Mouse (Mus musculus): ENCODE data around the gene Mast4.
A peak's percentile ranks its signal among the peaks of the same experiment; 100 is the strongest.

Gene Mast4

DNA sequence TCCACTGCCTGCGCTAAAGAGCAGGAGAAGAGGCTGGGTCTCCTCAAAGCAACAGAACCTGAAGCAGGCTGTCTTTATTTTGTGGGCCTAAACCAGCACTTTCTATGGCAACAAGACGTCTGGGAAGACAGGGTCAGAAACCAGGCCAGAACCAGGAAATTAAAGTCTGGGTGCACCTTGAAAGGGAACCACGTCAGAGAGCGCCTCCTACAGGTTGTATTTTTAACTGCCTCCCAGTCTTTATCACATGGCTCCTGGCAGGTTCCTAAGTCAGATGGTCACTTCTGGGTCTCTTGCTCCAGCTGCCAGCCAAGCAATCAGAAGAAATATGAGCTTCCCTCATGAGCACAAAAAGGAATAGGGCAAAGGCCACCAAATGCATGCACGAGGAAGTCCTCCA lies 304.9 kb downstream of the Mast4 start:
- no peak for DNase-seq

DNA sequence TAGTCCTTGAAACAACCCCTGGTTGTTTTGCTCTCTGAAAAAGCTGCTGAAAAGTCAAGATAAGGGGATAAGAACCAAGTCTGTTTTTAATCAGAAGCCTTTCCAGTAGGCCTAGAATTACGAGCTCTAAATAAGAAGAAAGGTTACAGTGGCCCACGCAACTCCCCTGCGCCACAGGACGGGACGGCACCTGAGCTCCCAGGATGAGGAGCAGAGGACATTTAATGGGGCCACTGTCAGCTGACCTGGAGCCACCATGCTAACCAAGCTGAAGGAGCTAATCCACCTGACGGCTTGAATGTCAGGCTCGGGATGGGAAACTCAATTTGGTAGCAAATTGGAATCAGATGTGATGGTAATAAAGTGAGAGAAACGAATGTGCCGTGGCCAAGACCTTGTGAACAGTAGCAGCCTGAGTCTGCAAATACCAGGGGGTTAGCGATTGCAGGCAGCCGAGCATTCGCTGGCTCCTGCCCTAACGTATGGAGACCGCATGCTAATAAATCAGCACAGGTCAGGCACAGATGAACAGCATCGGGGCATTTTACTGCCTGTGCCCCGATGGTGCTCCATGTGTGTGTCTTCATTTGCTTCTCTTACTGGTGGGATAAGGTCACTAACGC lies 306.7 kb downstream of the Mast4 start:
- no peak for DNase-seq

DNA sequence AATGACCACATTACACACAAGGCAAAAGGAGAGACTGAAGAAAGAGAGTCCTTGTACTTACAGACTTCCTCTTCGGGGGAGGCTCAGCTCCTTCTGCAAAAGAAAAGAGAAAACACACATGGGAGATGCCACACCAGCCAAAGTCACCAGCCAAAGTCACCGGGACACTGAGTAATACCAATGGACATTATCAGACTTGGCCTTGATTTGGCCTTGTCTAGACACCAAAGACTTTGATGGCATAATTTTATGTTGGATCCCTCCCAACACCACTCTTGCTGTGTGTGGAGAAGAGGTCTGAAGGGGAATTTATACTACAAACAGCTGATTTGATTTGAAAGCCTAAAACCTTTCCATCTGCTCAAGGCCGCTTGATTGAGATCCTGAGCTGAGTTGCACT lies 308.8 kb downstream of the Mast4 start:
- DNase-seq = no peak

DNA sequence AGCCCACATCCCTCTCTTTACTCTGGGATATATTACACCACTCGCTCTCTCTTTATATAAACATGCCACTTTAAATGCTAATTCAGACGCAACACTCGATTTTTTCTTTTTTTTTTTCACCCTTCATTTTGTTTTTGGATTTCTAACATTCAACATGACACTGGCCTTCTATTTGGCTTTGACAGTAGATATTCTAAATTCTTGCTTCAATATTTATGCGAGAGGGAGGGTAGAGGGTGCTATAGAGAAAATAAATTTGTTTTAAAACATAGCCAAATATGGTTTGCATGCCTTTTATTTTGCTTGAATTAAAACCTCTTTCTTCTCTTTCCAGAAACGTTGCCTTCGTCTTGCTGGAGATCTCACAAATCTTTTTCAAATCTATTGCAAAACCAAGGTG lies 315.8 kb downstream of the Mast4 start:
- DNase-seq = no peak

DNA sequence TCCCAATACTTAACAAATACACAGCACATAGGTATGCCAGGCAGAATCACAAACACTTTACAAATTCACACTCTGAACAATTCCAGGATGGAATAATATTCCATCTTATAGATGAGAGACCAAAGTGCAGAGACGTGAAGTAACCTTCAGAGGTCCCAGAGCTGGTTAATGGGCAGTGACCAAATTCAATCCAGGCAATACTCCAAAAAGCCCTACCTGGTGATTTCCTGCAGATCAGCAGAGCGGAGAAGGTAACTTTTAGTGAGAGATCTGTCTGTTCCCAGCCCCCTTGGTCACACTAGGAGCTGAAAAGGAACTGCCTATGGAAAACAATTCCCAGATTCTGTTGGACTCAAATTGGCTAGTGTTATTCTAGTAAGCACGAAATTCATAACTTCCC lies 316.6 kb downstream of the Mast4 start:
- DNase-seq = no peak

DNA sequence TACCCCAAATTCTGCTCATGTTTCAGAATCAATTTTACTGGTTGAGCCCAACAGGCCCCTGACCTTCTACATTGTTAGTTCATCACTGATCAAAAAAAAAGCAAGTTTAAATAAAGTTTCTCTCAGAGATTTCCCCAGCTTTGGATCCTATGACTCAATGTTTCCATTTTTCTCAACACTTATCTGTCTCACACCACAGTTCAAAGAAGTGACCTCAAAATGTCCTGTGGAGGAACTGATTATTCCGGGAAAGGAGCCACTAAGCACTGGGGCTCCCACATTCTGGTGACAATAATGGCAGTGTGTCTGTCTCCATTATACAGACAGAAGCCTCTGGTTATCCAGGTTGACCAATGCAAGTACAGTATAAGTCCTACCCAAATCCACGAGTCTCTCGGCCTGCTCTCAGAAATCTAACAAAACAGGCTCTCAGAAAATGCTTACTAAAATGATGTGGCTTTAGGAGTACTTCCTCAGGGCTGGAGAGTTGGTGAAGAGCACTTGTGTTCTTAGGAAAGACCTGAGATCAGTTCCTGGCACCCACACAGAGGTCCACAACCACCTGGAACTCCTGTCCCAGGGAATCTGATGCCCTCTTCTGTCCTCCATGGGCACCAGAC lies 319.1 kb downstream of the Mast4 start:
- DNase-seq = no peak

DNA sequence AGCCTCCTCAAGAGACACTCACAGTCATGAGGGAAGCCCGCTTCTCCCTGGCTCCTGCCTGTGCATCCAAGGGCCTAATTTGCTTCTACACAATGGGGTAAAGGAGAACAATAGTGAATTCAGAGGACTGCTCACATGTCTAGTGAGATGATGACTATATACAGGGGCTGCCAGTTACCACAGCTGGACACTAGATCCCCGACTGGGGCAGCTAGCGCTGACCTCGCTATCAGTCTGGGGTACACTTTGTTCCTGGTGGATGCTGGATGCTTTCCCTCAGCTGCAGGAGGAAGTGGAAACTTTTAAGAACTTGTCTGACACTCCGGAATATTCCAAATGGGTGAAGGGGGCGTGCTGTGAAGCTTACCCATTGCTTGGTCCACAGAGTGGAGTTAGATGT lies 319.7 kb downstream of the Mast4 start:
- DNase-seq = peak; percentile 15

DNA sequence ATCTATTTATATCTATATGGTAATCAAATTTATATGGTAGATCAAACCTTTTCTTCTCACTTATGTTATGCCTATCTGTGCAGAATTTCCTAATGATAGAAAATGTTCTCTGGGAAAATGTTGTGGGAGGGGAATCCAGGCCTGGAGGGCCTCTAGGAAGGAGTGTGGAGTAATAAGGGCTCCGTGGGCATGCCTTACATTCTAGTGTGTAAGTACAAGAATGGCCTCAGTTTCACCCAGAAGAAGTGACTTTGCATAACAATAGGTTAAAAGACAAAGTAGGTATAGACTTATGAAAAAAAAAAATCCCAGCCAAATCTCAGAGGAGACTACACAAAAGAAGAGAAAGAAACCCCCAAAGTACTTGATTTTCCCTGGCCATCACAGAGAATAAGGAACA lies 320.1 kb downstream of the Mast4 start:
- DNase-seq = no peak

DNA sequence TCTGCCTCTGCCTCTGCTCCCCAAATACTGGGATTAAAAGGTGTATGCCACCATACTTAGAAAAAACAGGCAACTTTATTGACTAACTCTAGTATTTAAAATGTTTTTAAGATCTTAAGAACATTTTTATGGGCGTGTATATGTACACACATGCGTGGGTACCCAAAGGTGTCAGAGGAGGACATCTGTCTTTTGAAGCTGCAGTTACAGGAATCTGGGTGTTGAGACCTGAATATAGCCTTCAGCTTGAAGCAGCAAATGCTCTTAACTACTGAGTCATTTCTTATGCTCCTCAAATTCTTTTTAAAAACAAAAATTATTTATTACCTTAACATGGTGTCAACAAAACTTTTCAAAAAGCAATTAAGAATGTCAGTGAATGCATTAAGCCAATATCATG lies 329.1 kb downstream of the Mast4 start:
- no peak for DNase-seq

DNA sequence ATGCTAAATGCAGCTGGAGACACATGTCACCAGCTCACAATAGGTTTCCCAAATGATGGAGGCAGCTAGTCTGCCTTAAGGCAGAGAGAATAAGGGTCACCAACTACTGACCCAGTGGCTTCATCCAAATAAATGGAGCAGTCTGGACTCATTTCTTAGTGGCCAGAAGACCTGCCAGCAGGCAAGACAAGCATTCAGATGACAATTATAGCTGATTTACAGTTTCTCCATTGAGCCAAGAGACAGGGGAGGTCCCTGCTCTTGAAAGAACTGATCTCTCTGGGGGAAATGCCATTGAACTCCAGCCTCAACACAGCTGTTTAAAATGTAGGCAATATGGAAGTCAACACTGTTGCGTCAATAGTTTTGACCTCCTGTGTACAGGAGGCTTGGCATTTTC lies 332.5 kb downstream of the Mast4 start:
- DNase-seq = no peak

DNA sequence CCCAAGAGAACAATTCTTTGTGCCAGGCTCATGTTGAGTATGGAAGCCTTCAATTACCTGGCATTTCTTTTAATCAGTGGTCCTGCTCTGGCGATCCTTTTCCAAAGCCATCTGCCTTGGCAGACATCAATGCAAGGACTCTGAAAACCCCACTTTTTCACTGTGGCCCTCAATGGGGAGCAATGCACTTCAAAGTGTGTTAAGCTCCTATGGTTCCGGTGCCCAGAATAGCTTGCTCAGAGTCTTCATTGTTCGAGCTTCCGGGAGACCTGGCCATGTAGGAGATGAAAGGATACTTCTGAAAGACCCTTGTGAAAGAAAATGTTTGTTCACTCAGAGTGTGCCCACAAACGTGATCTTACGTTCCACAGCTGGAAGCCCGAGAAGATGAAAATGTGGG lies 333.4 kb downstream of the Mast4 start:
- no peak for DNase-seq

DNA sequence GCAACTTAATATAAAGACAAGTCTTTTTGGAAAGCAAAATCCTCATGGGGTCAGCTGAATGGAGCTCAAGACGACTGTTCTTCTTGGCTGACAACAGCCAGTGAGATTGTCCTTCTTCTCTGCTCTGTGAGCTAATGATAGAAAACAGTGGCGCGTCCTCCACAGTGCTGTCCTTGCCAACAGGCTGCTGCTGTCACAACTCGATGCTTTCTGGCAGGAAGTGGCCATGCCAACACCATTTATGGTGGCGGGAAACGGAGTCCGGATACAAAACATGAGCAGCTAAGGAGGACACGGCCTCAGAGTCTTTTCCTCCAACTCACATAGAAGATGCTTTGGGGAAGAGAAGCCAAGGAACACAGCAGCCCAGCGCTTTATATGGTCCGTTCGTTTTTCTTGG lies 340.2 kb downstream of the Mast4 start:
- no peak for DNase-seq

DNA sequence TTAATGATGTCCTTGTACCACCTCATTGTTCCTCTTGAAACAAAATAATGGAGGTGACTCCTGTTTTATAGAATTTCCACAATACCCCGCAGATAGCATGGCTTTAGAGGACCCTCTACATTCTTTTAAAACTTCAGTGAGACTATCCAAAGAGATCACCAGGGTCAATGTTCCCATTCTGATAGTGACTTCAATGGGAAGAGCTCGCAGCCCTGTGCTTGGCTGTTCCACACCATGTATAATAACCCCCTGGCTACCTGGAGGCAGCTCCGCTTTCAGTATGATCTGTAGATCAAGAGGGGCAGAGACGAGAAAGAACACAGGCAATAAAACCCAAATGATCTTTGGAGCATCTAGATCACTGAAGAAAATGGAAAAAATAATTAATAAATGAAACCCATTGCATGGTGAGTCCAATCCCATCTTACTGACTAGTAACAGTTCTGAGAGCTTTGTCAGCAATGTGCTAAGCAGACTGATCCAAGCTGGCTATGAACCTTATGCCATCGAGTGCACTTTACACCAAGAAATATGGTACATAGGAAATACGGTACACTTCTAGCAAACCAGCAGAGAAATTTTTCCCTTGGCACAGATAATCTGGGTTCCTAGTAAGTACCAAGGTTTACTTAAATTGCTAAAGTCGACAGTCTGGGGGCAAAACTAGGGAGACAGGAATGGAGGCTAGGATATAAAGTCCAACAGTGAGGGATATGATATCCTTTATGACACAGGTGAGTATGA lies 341.4 kb downstream of the Mast4 start:
- DNase-seq = no peak

DNA sequence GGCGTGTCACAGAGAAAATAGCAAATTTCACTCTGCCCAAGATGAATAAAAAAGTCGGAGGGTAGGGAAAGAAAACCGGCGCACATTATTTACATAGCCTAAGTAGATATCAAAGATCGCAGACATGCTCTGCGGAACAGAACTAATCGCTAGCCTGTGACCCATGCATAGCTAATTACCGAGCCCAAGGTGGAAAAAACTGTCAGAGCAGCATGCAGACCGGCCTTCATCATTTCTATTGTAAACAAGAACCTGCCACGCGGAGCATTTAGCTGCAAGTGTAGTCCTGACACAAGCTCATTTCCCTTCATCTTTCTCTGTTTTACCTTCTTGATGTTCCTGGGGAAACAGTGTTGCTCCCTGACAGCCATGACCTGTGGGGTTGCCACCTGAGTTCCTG lies 342.4 kb downstream of the Mast4 start:
- no peak for DNase-seq

DNA sequence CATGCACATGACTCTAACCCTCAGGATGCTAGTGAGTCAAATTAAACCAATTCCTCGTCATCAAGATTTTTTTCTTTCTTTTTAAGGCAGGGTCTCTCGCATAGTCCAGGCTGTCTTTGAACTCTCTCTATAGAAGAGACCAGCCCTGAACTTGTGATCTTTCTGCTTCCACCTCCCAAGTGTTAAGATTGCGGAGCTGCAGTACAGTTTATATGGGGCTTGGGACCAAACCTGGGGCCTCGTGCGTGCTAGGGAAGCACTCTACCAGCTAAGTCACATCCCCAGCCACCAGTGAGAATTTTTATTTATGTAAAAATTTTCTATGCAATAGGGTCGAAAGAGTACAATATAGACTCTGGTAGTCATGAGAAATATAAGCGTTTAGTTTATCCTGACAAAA lies 343.1 kb downstream of the Mast4 start:
- DNase-seq = no peak

DNA sequence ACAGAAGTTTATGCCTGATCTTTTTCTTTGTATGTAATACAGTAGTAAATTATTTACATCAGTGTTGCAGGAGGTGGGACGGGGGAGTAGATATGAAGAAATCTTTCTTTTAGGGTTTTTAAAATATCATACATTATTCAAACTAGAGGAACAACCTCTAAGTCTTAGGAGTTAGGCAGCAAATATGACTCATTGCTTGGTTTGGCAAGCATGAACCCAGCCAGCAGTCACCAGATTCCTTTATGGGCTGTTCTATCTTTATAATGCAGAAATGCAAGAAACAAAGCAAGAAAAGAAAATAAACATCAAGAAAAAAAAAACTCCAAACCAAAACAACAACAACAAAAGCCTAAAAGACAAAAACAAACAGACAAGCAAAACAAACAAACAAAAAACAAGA lies 344.2 kb downstream of the Mast4 start:
- no peak for DNase-seq

DNA sequence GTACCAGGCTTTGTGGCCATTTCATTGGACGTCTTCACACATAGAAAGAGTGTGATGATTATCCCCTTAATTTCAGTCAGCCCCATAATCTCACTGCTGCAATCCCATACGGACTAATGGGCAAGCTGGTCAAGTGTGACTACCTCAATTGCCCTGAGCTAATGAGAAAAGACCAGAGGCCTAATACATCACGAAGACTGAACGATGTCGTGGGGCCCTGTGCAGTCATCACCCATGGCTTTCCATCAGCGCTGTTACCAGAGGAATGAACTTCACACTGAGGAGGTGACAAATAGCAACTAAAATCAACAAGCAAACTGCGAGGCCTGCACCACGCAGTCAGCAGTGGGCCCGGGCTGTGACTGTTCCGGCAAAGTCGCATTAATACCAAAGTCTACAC lies 344.7 kb downstream of the Mast4 start:
- no peak for DNase-seq

DNA sequence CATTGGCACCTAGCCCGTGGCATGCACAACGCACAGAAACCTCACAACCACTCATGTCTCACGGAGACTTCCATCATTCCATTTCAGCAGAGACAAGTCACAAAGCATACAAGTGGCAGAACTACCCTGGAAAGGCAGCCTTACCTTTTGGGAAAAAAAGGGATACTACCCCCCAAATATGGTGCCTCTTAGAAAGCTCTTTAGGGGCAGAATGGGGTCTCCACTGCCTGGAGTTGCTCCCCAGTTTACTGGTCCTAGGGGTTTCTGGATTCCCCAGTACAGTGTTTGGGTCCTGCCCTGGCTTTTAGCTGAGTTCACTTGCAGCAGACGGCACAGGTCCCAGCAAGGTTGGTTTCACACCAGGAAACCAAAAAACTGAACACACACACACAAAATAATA lies 345.3 kb downstream of the Mast4 start:
- no peak for DNase-seq

DNA sequence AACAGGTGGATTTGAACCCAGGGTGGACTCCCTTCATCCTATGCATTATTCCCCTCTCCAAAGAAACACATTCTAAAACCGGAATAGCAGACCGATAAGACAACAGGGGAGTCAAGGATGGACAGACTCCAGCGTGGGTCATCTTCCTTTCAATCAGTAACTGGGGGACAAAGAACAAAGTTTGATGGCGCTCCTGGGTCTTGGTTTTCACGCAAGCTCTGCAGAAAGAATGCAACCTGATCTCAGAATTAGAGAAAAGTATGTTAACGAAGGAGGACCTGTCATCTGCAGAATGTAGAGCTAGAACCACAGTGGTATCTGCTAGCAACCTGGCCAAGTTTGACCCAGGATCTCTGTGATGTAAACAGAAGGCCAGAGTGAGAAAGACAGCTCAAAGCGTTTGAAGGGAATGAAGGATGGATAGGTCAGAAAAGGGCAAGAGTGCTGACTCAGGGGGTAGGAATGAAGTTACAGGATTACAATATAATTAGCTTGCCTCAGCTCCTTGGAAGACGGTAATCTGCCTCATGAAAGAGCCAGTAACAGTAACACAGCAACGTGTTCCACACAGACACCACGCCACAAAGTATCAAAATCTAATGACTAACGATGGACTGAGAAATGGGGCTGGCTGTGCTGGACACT lies 345.9 kb downstream of the Mast4 start:
- DNase-seq = no peak

DNA sequence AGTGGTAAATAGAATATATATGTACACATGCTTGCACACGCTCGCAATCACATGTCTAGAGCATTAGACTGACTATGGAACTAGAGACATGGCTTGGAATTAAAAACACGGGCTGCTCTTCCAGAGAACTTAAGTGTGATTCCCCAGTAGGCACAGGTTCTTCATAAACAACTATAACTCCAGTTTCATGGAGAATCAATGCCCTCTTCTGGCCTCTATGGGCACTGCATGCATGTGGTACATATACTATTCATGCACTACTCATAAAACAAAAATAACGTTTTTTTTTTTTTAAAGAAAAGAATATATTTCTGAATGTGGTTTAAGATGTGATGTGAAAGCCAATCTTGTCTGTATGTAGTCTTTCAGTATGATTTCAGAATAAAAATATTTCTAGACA lies 349.7 kb downstream of the Mast4 start:
- no peak for DNase-seq

DNA sequence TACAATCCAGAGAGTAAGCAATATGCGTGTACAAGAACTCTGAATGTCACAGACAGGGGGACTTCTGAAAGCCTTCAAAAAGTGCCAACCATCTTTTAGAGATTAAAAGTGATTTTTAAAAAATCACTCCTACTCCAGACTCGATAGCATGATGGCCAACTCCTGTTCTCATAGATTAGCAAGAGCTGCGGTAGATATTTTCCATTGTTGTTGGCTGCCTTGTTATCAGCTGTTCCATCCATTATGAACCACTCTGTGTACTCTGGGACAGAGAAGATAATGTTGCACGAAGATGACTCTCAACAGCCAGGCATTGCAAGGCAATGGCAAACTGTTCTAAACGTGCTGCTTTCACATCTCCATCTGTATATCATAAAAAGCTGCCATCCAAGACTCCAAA lies 360.4 kb downstream of the Mast4 start:
- DNase-seq = no peak

DNA sequence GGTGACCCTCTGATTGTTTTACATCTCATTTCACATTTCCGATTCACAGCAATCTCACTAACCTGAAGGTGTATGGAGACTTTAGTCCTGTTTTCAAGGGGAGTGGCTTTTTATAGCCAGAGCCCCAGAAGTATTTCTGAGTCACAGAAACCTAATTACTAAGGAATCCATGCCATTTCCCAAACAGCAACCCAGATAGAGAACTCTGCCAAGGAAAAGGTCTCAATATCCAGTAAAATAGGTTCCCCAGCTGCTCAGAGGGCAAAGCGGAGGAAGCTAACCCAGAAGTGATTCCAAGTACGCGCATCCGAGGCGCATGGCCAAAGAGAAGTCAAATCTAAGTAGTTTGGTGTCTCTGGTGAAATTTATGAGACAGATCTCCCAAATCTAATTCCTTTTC lies 370.8 kb downstream of the Mast4 start:
- no peak for DNase-seq

DNA sequence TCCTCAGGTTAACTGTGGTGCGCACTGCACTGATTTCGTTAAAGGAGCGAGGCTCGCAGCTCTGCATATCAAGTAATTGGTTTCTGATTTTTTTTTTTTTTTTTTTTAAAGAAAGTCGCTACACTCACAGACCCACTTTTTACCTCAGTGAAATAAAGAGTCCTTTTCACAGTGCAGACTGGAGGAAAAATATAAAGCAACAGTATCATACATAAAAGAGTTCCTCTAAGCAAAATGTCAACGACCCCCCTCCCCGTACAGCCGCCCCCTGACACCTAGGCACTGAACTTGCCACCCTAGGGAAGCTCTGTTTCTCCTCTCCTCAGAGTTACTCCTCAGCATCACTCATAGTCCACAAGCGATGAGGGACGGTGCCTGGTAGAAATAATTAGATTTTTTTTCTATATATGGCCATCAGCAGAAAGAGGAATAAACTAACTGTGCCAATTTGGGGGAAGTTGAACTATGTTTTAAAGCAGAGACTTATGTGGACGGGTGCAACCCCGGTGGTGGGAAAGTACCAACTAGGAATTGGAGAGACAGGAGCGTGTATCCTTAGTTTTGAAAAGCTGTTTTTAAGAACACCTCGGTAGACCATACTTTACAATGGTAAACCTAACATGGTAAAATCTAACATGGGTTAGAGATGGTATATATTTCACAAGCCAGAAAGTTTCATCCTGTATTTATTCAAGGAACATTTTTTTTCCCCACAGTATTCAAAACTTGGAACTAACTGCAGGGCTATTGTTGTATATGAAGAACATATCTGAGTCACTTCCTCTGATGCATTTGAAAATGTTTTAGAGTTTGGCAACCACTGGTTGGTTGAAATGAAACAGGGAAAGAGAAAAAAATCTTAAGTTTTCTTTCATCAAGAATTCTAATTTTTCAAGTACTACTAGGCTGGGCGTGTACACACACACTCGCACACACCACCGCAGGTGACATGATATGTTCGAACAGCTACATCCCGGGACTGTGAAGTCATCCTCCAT lies 375.7 kb downstream of the Mast4 start:
- no peak for DNase-seq

Data from cerebellum, adult 11-12 months (tissue).